Mouse (Mus musculus) forebrain, embryonic 15.5 days (tissue): ENCODE measurements at regions not wholly inside any gene's neighbourhood (a gene's known extent, or its start where the extent isn't known, plus 50 kb on each side); places are given as distances from the start of the nearest gene placed in this dataset.

Experiments used
- ATAC-seq: fragments of 200-750 bp; cut with Nextera tagmentation; replicated peaks from 2 replicates; pipeline ENCODE4 v1.8.0; 2017; ENCODE audit warnings: mild to moderate bottlenecking, moderate TSS enrichment, moderate library complexity
- H3K27ac ChIP-seq: fragments of 300-500 bp; sonication (generic); replicated peaks from 2 replicates; pipeline ENCODE4 v1.5.1; 2015; ENCODE audit warnings: mild to moderate bottlenecking, inconsistent platforms
- H3K27me3 ChIP-seq: fragments of 300-500 bp; sonication (generic); 2 replicates; pipeline ENCODE4 v1.6.1; 2015; ENCODE audit warnings: inconsistent platforms
- H3K36me3 ChIP-seq: fragments of 300-500 bp; sonication (generic); 2 replicates; pipeline ENCODE4 v1.6.1; 2015; ENCODE audit warnings: mild to moderate bottlenecking, inconsistent platforms
- H3K4me1 ChIP-seq: fragments of 300-500 bp; sonication (generic); 2 replicates; pipeline ENCODE4 v1.6.1; 2015; ENCODE audit warnings: inconsistent platforms
- H3K4me2 ChIP-seq: fragments of 300-500 bp; sonication (generic); replicated peaks from 2 replicates; pipeline ENCODE4 v1.6.1; 2015; ENCODE audit warnings: mild to moderate bottlenecking, inconsistent platforms
- H3K4me3 ChIP-seq: fragments of 300-500 bp; sonication (generic); 2 replicates; pipeline ENCODE4 v1.5.1; 2015; ENCODE audit warnings: mild to moderate bottlenecking, inconsistent platforms
- H3K9ac ChIP-seq: fragments of 300-500 bp; sonication (generic); replicated peaks from 2 replicates; pipeline ENCODE4 v1.6.1; 2015; ENCODE audit warnings: mild to moderate bottlenecking, inconsistent platforms
- H3K9me3 ChIP-seq: fragments of 300-500 bp; sonication (generic); 2 replicates; pipeline ENCODE4 v1.6.1; 2016; ENCODE audit warnings: inconsistent platforms
- WGBS: fragments of 180-500 bp; shearing (Covaris S2); methylation state at CpG from one replicate; pipeline ENCODE4 v1.1.7; 2015; ENCODE audit warnings: mixed read lengths; 5-methylcytosine and 5-hydroxymethylcytosine counted together

- no peaks in the 10 kb centered on the region for H3K36me3 ChIP-seq
- no peak overlapping the region for H3K27ac ChIP-seq
- ATAC-seq = no peak
- H3K4me3 ChIP-seq = no peak overlapping the region
- H3K27me3 ChIP-seq = no peaks in the 10 kb centered on the region
- no peaks in the 10 kb centered on the region for H3K4me1 ChIP-seq
- no peak overlapping the region for H3K4me2 ChIP-seq
- H3K9ac ChIP-seq = no peak overlapping the region
- WGBS = 57% methylated on average over 1 of the region's 1 CpGs
- no peaks in the 10 kb centered on the region for H3K9me3 ChIP-seq
Measured at GRCm38 (mm10) chr16:15103938-15104337, 197.5 kb downstream of the Efcab1 start.

- H3K9ac ChIP-seq = no peak overlapping the region
- H3K4me2 ChIP-seq = no peak overlapping the region
- H3K27ac ChIP-seq = no peak overlapping the region
- no peak for ATAC-seq
- H3K4me1 ChIP-seq = no peaks in the 10 kb centered on the region
- H3K9me3 ChIP-seq = no peaks in the 10 kb centered on the region
- 97% methylated on average over 1 of the region's 1 CpGs for WGBS
- no peaks in the 10 kb centered on the region for H3K27me3 ChIP-seq
- no peak overlapping the region for H3K4me3 ChIP-seq
- H3K36me3 ChIP-seq = no peaks in the 10 kb centered on the region
Measured at GRCm38 (mm10) chr16:15107234-15107633, 200.8 kb downstream of the Efcab1 start.

GRCm38 (mm10) chr16:15113131-15113530 is 204.1 kb upstream of the Gm21897 start:
- no peaks in the 10 kb centered on the region for H3K27me3 ChIP-seq
- 64% methylated on average over 2 of the region's 2 CpGs for WGBS
- H3K9ac ChIP-seq = no peak overlapping the region
- H3K27ac ChIP-seq = no peak overlapping the region
- H3K4me1 ChIP-seq = no peaks in the 10 kb centered on the region
- H3K4me3 ChIP-seq = no peak overlapping the region
- no peaks in the 10 kb centered on the region for H3K9me3 ChIP-seq
- ATAC-seq = no peak
- no peak overlapping the region for H3K4me2 ChIP-seq
- H3K36me3 ChIP-seq = no peaks in the 10 kb centered on the region

GRCm38 (mm10) chr16:15113989-15114556 is 203.2 kb upstream of the Gm21897 start:
- Histone ChIP-seq H3K9ac (no peak overlapping the region), H3K4me2 (no peak overlapping the region), H3K27ac (no peak overlapping the region), H3K36me3 (no peaks in the 10 kb centered on the region), H3K9me3 (no peaks in the 10 kb centered on the region), H3K4me1 (no peaks in the 10 kb centered on the region), H3K27me3 (no peaks in the 10 kb centered on the region), H3K4me3 (no peak overlapping the region)
- no peak for ATAC-seq
- WGBS = 49% methylated on average over 5 of the region's 5 CpGs

GRCm38 (mm10) chr16:15114574-15115230 is 202.6 kb upstream of the Gm21897 start:
- no peaks in the 10 kb centered on the region for H3K36me3 ChIP-seq
- H3K4me1 ChIP-seq = no peaks in the 10 kb centered on the region
- H3K4me2 ChIP-seq = no peak overlapping the region
- 84% methylated on average over 4 of the region's 4 CpGs for WGBS
- ATAC-seq = no peak
- H3K4me3 ChIP-seq = no peak overlapping the region
- no peak overlapping the region for H3K27ac ChIP-seq
- no peak overlapping the region for H3K9ac ChIP-seq
- H3K9me3 ChIP-seq = no peaks in the 10 kb centered on the region
- no peaks in the 10 kb centered on the region for H3K27me3 ChIP-seq

- Histone ChIP-seq H3K4me1 (no peaks in the 10 kb centered on the region), H3K9me3 (no peaks in the 10 kb centered on the region), H3K4me3 (no peak overlapping the region), H3K27me3 (no peaks in the 10 kb centered on the region), H3K9ac (no peak overlapping the region), H3K4me2 (no peak overlapping the region), H3K36me3 (no peaks in the 10 kb centered on the region), H3K27ac (no peak overlapping the region)
- ATAC-seq = no peak
- 35% methylated on average over 2 of the region's 2 CpGs for WGBS
Measured at GRCm38 (mm10) chr16:15115386-15115785, 201.9 kb upstream of the Gm21897 start.

GRCm38 (mm10) chr16:15119799-15120198 is 197.5 kb upstream of the Gm21897 start:
- H3K4me1 ChIP-seq = no peaks in the 10 kb centered on the region
- no peaks in the 10 kb centered on the region for H3K27me3 ChIP-seq
- 82% methylated on average over 1 of the region's 1 CpGs for WGBS
- H3K4me2 ChIP-seq = no peak overlapping the region
- H3K9ac ChIP-seq = no peak overlapping the region
- no peaks in the 10 kb centered on the region for H3K36me3 ChIP-seq
- no peak overlapping the region for H3K4me3 ChIP-seq
- no peak for ATAC-seq
- no peaks in the 10 kb centered on the region for H3K9me3 ChIP-seq
- no peak overlapping the region for H3K27ac ChIP-seq

- Histone ChIP-seq H3K9ac (no peak overlapping the region), H3K27ac (no peak overlapping the region), H3K9me3 (no peaks in the 10 kb centered on the region), H3K4me2 (no peak overlapping the region), H3K4me1 (no peaks in the 10 kb centered on the region), H3K27me3 (no peaks in the 10 kb centered on the region), H3K36me3 (no peaks in the 10 kb centered on the region), H3K4me3 (no peak overlapping the region)
- no peak for ATAC-seq
- 86% methylated on average over 2 of the region's 2 CpGs for WGBS
Measured at GRCm38 (mm10) chr16:15128996-15129395, 188.3 kb upstream of the Gm21897 start.

GRCm38 (mm10) chr16:15129806-15130205 is 187.5 kb upstream of the Gm21897 start:
- Histone ChIP-seq H3K36me3 (no peaks in the 10 kb centered on the region), H3K4me2 (no peak overlapping the region), H3K27ac (no peak overlapping the region), H3K9ac (no peak overlapping the region), H3K4me3 (no peak overlapping the region), H3K4me1 (no peaks in the 10 kb centered on the region), H3K9me3 (no peaks in the 10 kb centered on the region), H3K27me3 (no peaks in the 10 kb centered on the region)
- 94% methylated on average over 2 of the region's 2 CpGs for WGBS
- no peak for ATAC-seq

GRCm38 (mm10) chr16:15157852-15158251 is 159.4 kb upstream of the Gm21897 start:
- Histone ChIP-seq H3K4me2 (no peak overlapping the region), H3K27me3 (no peaks in the 10 kb centered on the region), H3K9me3 (no peaks in the 10 kb centered on the region), H3K4me3 (no peak overlapping the region), H3K9ac (no peak overlapping the region), H3K4me1 (no peaks in the 10 kb centered on the region), H3K27ac (no peak overlapping the region), H3K36me3 (no peaks in the 10 kb centered on the region)
- no peak for ATAC-seq
- WGBS = 86% methylated on average over 2 of the region's 2 CpGs

- ATAC-seq = no peak
- H3K9me3 ChIP-seq = no peaks in the 10 kb centered on the region
- H3K36me3 ChIP-seq = no peaks in the 10 kb centered on the region
- no peak overlapping the region for H3K9ac ChIP-seq
- no peak overlapping the region for H3K4me3 ChIP-seq
- no peaks in the 10 kb centered on the region for H3K27me3 ChIP-seq
- no peak overlapping the region for H3K27ac ChIP-seq
- H3K4me2 ChIP-seq = no peak overlapping the region
- 75% methylated on average over 3 of the region's 3 CpGs for WGBS
- H3K4me1 ChIP-seq = no peaks in the 10 kb centered on the region
Measured at GRCm38 (mm10) chr16:15175516-15175915, 141.7 kb upstream of the Gm21897 start.

- no peak overlapping the region for H3K9ac ChIP-seq
- H3K4me2 ChIP-seq = no peak overlapping the region
- H3K27ac ChIP-seq = no peak overlapping the region
- H3K4me3 ChIP-seq = no peak overlapping the region
- no peaks in the 10 kb centered on the region for H3K4me1 ChIP-seq
- no peaks in the 10 kb centered on the region for H3K36me3 ChIP-seq
- no peaks in the 10 kb centered on the region for H3K27me3 ChIP-seq
- 81% methylated on average over 1 of the region's 1 CpGs for WGBS
- no peaks in the 10 kb centered on the region for H3K9me3 ChIP-seq
- no peak for ATAC-seq
Measured at GRCm38 (mm10) chr16:15185714-15186113, 131.5 kb upstream of the Gm21897 start.
